Mouse (Mus musculus): ENCODE data around the gene Gm20817.
"Not testable (repeated sequence)": the region's sequence is repeated elsewhere in the genome, so short reads cannot be mapped to it uniquely, and the experiment has no call there.

The Gm20817 gene

GRCm38 (mm10) chrY:68832628-68833027 lies at the start of gene Gm20817:
TSS of gene Gm20817 (minus strand) at chrY:68832728.
- DNase-seq (ENCODE audit: low spot score), result not testable (repeated sequence)
